Mouse (Mus musculus) adrenal gland, postnatal 0 days (tissue): Measurements from ENCODE around the gene Klk12. TPM values are rescaled to one million over a fixed set of nuclear protein-coding genes. Genes with fewer than 3 reads are reported as not detected.

ENCODE experiments used
- polyA plus RNA-seq: library from polyadenylated mRNA; unstranded; fragments of >200 nt; fragmentation: Nextera tagmentation; extraction: Ambion mirVana; gene quantifications from 2 replicates; pipeline ENCODE4 v1.2.1, GENCODE M21; 2015

Gene Klk12
- polyA plus RNA-seq: not detected in 2 replicates

DNA sequence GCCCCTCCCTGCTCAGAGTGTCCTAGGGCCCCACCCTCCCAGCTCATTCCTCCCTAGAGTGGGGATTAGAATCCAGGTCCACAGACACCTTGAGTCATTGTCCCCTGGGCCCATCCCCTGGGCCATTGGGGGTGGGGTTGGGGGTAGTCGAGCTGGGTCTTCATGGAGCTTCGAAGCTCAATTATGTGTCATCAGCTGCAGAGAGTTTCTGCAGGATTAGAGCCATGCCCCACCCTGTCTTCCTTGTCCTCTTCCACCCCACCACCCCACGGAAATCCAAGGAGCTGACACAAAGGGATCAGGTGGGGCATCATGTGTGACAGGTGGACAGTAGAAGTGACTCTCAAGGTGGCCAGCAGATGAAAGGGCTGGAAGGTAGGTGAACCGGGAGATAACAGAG is at the start of gene Klk12:
Gene Klk12, plus strand, starts transcription at position 301 of the 400 bp plus-strand sequence.

DNA sequence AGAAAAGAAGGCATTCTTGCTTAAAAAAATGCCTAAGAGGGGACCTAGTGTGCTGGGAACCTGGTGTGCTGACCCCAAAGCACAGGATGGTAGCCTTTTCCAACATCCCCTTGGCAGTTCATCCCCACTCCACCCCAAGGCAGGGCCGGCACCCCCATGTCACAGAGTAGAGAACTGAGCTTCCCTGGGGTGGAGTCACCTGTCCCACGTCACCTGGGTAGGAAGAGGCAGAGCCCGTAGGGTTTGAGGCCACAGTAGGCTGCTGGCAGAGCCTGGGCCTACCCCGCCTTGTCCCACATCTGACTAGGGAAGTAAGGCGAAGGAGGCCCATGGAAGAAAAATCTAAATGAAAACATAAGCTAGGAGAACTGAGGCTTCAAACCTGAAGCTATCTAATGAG is 5.7 kb downstream of the Klk12 start, which contains the start of gene Klk11:
Gene Klk11, plus strand, starts transcription at position 241 of the 400 bp plus-strand sequence.

DNA sequence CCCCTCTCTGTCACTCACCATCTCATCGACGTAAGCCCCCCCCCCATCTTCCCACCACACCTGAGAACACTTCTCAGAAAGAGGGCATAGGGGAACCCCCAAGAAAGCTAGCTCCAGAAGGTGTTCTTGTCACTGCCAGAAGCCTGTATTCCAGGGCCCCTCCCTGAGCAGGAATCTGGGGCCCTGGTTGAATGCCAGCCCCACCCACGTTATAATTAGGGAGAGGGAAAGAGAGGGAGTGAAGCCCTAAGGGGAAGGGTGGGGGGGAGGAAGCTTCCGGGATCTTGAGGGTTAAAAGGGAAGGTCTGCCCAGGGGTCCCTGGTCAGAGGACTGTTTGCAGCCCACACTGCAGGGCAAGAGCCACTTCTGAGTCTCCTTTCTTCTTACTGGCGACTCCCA is 12.0 kb downstream of the Klk12 start, which contains the start of gene Klk10:
Gene Klk10, plus strand, starts transcription at position 290 of the 400 bp plus-strand sequence.

DNA sequence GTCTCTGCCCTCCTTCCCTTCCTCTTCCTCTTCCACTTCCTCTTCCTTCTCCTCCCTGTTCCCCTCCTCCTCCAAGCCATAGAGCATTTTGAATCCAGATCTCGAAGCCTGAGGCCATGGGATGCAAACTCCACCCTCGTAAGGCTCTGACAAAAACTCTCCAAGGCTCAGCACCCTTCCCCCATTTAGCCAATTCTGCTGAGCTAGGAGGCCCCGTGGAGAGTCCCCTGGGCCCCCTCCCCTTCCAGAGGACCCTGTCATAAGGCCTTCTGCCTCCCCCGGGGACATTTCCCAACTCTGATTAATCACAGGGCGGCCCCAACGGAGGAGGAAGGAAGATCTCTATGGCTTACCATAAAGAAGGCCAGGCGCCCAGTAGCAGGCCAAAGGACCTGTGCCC is 22.9 kb downstream of the Klk12 start, which contains the start of gene Klk9:
Gene Klk9, plus strand, starts transcription at position 301 of the 400 bp plus-strand sequence.

DNA sequence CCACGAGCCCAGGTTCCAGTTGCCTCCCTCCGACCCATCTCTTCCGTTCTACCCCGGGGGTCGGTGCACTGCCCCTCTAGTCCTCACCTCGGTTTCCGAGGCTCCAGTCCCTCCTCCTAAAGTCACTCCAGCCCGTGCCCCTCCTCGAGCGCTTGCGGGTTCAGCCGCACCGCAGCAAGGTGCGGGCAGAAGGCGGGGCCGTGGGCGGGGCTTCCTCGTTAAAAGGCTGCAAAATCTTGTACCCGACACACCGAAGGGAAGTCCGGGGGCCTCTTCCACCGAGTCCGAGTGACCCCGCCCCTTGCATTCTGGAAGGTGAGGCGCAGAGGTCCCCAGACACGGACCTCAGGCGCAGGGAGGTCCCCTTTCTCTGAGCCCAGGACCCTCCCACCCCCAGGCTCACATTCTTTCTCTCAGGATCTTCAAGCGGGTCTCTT is 28.7 kb downstream of the Klk12 start, which contains the start of gene Klk8:
Gene Klk8, plus strand, starts transcription at position 245 of the 437 bp plus-strand sequence.

DNA sequence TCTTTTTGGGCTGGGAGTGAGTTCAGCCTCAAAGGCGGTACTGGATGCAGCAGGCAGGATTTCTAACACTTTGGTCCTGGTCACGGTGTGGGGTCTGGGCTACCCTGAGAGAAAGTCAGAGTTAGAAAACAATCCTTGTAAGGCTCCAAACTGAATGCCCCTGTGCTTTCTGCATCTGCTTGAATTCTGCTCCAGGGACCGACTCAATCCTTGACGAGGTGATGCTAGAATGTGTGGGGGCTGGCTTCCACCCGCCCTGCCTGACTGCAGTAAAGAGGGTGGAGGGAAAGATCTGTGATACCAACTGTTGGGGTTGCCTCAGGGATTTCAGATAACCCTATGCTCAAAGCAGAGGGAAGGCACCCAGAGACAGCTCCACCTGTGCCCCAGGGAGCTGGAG is 42.3 kb downstream of the Klk12 start, which contains the start of gene Klk7:
Gene Klk7, plus strand, starts transcription at position 301 of the 400 bp plus-strand sequence.

Other genes with a start within 250 kb of the Klk12 start
- 1.3 and 2.0 TPM in 2 replicates for gene Cd33, start 224.5 kb upstream of the Klk12 start, polyA plus RNA-seq
- 1.6 and 2.8 TPM in 2 replicates for gene Zfp658, start 206.6 kb upstream of the Klk12 start, polyA plus RNA-seq
- gene Zfp719, start 189.3 kb upstream of the Klk12 start, polyA plus RNA-seq: 7.7 and 9.8 TPM in 2 replicates
- not detected in 2 replicates for gene Zfp819, start 161.7 kb upstream of the Klk12 start, polyA plus RNA-seq
- gene Ceacam18, start 134.2 kb upstream of the Klk12 start, polyA plus RNA-seq: 0.28 TPM in 1 of 2 replicates, not detected in the other
- 1.3 and 1.4 TPM in 2 replicates for gene Siglece, start 108.7 kb upstream of the Klk12 start, polyA plus RNA-seq
- 6.4 and 8.3 TPM in 2 replicates for gene Ctu1, start 96.9 kb upstream of the Klk12 start, polyA plus RNA-seq
- gene Klk14, start 78.5 kb upstream of the Klk12 start, polyA plus RNA-seq: not detected in 2 replicates
- gene Klk13, start 56.3 kb upstream of the Klk12 start, polyA plus RNA-seq: 0.23 TPM in 1 of 2 replicates, not detected in the other
- 0.14 and 0.38 TPM in 2 replicates for gene Klk11, start 5.7 kb downstream of the Klk12 start, polyA plus RNA-seq
- 2.2 and 3.9 TPM in 2 replicates for gene Klk10, start 12.1 kb downstream of the Klk12 start, polyA plus RNA-seq
- 0.19 TPM in 1 of 2 replicates, not detected in the other for gene Klk9, start 23.0 kb downstream of the Klk12 start, polyA plus RNA-seq
- gene Klk8, start 28.7 kb downstream of the Klk12 start, polyA plus RNA-seq: 7.3 and 16.9 TPM in 2 replicates
- gene Klk7, start 42.4 kb downstream of the Klk12 start, polyA plus RNA-seq: 0.17 TPM in 1 of 2 replicates, not detected in the other
- gene Klk6, start 55.6 kb downstream of the Klk12 start, polyA plus RNA-seq: not detected in 2 replicates
- not detected in 2 replicates for gene Klk5, start 73.1 kb downstream of the Klk12 start, polyA plus RNA-seq
- not detected in 2 replicates for gene Klk4, start 112.3 kb downstream of the Klk12 start, polyA plus RNA-seq
- not detected in 2 replicates for gene Klk15, start 164.8 kb downstream of the Klk12 start, polyA plus RNA-seq
- gene Klk1b8, start 181.8 kb downstream of the Klk12 start, polyA plus RNA-seq: not detected in 2 replicates
- gene Klk1b1, start 197.9 kb downstream of the Klk12 start, polyA plus RNA-seq: not detected in 2 replicates
- gene Klk1b9, start 207.2 kb downstream of the Klk12 start, polyA plus RNA-seq: not detected in 2 replicates
- gene Klk1b11, start 227.0 kb downstream of the Klk12 start, polyA plus RNA-seq: not detected in 2 replicates
- not detected in 2 replicates for gene Klk1b26, start 243.3 kb downstream of the Klk12 start, polyA plus RNA-seq